Mouse (Mus musculus) cerebellum, adult 18-20 months (tissue): Measurements from ENCODE around the gene Mief1.

Experiments used
- DNase-seq, 2 experiments: peaks; one replicate each; pipeline ENCODE4 v3.0.0; 2021

The Mief1 gene

GRCm38 (mm10) chr15:80228071-80228800 lies 5.6 kb upstream of the Mief1 start:
- DNase-seq, result no peak

GRCm38 (mm10) chr15:80232331-80232730 lies 1.5 kb upstream of the Mief1 start:
- DNase-seq, result no peak

GRCm38 (mm10) chr15:80233053-80233452 lies 765 bp upstream of the Mief1 start:
- DNase-seq, result no peak

- DNase-seq, result no peak
These were observed 1.7 kb downstream of the Mief1 start, which contains the start of gene AC140267.1 for GRCm38 (mm10) chr15:80235535-80235934. TSS of gene AC140267.1 (plus strand) at chr15:80235835.

GRCm38 (mm10) chr15:80248135-80248534 lies 14.3 kb downstream of the Mief1 start:
- DNase-seq, result peak; percentile 63 to 68

GRCm38 (mm10) chr15:80248596-80248995 lies 14.8 kb downstream of the Mief1 start:
- DNase-seq, result no peak

- no peak for DNase-seq
These were observed 15.9 kb downstream of the Mief1 start for GRCm38 (mm10) chr15:80249672-80250071.

GRCm38 (mm10) chr15:80250586-80250985 lies 16.8 kb downstream of the Mief1 start:
- no peak for DNase-seq

- no peak for DNase-seq
These were observed 19.7 kb downstream of the Mief1 start for GRCm38 (mm10) chr15:80253530-80253929.

- peak in 1 of 2 experiments; percentile 45 for DNase-seq
These were observed 20.4 kb downstream of the Mief1 start for GRCm38 (mm10) chr15:80254207-80254606.

- peak; percentile 98 to 99 for DNase-seq
These were observed 21.2 kb downstream of the Mief1 start, which contains the start of gene Atf4 for GRCm38 (mm10) chr15:80254847-80255645. TSS of gene Atf4 (plus strand) at chr15:80255184.

GRCm38 (mm10) chr15:80255646-80256121 lies 21.9 kb downstream of the Mief1 start:
- DNase-seq, result peak; percentile 72 to 78

GRCm38 (mm10) chr15:80256242-80256641 lies 22.4 kb downstream of the Mief1 start:
- peak in 1 of 2 experiments; percentile 44 for DNase-seq

GRCm38 (mm10) chr15:80256656-80257601 lies 23.1 kb downstream of the Mief1 start:
- no peak for DNase-seq

GRCm38 (mm10) chr15:80257602-80258239 lies 23.9 kb downstream of the Mief1 start:
- peak; percentile 50 to 57 for DNase-seq

- peak in 1 of 2 experiments; percentile 31 for DNase-seq
These were observed 24.7 kb downstream of the Mief1 start for GRCm38 (mm10) chr15:80258240-80259170.

GRCm38 (mm10) chr15:80259406-80260045 lies 25.7 kb downstream of the Mief1 start:
- DNase-seq, result no peak

GRCm38 (mm10) chr15:80260677-80261076 lies 26.9 kb downstream of the Mief1 start:
- peak; percentile 89 to 94 for DNase-seq

- no peak for DNase-seq
These were observed 27.3 kb downstream of the Mief1 start for GRCm38 (mm10) chr15:80261100-80261499.
